Mouse (Mus musculus): ENCODE data around the gene Akap13.

The Akap13 gene

DNA sequence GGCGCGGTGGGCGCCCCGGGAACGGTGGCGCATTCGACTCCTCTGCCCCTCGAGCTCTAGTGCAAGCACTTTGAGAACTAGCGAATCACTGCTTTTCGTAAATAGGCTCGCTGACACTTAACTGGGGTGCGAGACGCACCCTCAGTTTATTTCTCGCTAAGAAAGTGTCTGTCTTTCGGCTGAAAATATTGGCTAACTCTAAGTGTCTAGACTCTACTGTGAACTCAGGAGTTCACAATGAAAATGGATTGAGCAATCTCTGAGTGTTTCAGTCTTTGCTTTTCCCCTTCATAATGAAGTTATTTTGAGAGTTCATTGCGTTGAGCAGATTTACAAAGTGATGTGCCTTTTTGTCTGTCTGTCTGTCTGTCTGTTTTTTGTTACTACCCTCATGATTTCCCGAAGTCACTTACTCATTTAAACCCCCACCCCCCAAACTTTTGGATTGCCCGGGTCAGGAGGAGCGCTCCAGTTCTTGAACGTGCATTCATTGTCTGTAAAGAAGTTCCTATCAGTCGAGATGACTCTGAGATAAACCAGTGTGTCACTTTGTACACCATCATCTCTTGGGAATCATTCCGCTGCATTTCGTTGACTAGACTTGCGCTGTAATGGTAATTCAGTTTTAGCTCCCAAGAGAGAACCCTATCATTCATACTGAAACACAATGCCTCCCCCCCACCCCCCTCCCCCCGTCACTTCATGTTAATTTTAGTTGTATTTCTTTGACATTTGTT is 986 bp downstream of the Akap13 start:
- DNase-seq (ENCODE audit: low spot score in 2 of 2) = no peak

DNA sequence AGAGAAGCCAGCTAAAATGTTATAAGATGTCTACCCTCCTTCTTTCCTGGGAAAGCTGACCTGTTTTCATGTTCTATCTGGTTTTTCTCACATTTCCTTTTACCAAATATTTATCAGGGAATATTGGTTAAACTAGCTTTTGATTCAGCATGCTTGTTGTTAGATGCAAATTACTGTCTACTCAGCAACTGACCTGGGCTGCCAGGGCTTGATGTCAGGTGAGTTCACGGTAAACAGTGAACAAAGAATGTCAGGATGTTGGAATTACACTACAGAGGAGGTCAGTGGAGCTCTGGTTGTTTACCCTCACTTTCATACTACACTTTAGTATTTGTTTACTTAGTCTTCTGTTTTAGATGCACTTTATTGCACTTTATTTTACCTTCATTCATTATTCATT is 5.0 kb downstream of the Akap13 start:
- DNase-seq (ENCODE audit: low spot score in 2 of 2) = no peak

DNA sequence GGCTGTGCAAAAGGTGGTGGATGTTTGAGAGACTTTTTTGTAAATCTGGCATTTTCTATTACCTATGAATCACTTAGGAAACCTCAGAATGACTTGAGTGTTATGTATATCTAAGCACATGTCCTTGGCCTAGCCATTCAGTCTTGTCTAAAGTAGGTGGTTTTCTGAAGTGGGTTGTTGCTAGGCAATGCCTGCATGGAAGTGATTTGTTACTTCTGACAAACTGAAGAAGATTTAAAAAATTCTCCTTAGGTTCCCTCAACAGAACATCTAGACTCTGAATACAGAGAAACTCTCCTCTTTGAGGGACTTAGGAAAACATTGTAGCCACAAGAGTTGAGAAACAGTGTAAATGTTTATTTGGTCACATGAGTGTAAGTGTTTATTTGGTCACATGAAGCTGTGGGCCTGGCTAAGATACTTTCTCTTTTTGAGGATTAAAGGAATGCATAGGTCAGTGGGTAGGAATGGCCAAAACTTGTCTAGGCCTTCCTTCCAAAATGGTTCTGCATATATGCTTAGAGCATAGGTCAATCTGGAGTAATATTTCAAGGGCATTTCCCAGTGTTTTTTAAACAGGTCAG is 8.3 kb downstream of the Akap13 start:
- no peak for DNase-seq (ENCODE audit: low spot score in 2 of 2)

DNA sequence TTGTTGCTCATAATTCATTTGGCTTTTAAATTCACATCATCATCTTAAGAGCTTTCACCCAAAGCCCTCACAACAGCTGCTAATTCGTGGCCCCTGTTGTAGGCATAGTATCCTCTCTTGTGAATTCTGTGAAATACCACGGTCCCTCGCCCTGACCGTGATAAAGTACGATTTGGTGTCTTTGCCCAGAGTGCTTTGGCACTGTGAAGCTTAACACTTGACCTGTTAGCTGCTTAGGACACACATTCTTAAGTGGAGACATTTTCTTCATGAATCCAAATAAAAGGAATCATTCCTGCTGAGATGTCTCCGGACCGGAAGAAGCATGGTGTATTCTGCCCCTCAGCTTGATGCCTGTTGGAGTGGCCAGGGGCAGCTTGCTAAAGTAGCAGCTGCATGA is 12.5 kb downstream of the Akap13 start:
- no peak for DNase-seq (ENCODE audit: low spot score in 2 of 2)

DNA sequence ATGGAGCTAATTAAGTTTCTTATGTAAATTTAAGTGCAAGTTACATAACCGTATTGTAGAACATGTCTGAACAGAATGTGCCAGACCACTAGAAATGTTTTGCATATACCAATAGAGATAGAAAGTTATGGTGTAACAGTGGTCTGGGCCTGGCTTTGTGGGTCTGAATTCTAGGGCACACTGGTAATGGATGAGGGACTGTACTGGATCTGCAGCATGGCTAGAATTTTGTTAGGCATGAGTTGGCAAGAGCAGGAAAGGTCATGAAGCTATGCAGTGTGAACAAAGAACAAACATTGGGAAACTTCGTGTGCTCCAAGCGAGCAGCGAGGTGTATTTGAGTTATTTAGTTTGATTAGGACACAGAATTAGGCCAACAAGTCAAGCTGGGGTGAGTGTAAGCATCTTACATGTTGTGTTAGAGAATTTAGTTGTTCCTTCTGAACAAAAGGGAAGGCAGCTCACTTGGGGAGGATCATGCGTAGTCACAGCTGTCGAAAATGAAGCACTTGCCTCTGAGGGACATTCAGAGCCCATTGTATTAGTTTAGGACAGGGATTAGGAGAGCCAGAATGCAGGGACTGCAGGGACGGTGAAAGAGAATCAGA is 15.1 kb downstream of the Akap13 start:
- no peak for DNase-seq (ENCODE audit: low spot score in 2 of 2)

DNA sequence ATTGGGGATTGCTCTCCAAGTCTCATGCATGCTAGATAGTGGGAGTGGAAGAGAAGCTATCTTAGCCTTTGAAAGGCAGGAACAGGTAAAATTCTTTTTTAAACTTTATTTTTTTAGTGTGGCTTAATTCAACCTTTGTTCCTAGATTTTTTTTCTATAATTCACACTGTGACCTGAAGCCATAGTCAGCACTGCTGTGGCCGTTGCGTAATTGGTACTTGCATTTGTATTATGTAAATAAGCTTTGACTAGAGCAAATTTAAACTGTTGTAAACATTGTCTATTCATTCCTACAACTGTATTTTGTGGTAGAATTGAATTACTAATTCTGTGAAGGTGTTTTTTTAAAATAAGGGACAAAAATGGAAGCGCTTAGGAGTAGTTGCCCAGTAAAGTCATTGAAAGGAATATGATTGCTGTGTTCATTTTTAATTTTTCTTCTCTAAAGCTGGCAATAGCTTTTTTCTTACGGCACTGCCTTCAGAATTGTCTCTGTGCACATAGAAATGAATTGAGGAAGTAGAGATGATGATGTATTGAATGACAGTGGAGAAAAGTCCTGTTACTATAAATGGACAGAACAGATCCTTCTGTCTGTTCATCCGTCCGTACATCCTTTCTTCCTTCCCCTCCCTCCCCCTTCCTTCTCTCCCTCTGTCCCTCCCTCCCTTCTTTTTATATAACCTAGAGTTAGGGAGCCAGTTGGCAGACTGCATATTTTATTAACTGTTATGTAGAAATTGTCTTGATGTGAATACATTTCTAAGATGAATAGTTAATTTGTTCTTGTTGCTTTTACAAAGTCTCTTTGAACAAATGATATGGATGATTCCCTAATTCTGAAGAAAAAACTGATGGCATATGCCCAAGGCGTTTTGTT is 17.2 kb downstream of the Akap13 start:
- no peak for DNase-seq (ENCODE audit: low spot score in 2 of 2)

DNA sequence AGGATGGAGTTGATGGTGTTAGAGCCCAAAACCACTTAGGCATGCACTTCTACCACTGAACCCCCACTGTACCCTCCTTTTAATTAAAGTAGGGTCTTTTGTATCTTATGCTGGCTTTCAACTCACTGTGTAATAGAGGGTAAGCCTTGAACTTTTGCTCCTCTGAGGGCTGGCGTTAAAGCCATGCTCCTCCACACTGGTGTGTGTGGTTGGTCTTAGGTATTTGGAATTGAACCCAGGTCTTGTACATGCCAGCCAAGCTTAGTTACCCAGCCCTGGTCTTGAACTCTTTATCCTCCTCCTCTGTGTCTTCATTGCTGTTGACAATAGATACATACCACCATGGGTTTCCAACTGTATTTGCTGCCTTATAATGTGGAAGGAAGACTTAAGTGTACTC is 18.0 kb downstream of the Akap13 start:
- DNase-seq (ENCODE audit: low spot score in 2 of 2) = no peak

DNA sequence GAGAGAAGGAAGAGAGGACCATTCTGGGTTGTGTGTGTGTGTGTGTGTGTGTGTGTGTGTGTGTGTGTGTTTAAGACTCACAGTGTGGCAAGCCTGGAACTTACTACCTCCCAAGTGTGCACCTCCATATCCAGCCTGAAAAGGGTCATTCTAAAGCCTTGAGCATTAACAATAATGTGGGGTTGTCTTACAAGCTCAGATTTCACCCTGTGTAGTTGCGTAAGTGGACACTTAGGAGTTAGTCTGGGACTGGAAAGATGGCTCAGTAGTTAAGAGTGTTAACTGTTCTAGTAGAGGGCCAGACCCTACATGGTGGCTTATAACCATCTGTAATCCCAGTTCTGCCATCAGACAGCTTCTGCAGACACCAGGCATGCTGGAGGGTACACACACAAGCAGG is 18.7 kb downstream of the Akap13 start:
- DNase-seq (ENCODE audit: low spot score in 2 of 2) = no peak

DNA sequence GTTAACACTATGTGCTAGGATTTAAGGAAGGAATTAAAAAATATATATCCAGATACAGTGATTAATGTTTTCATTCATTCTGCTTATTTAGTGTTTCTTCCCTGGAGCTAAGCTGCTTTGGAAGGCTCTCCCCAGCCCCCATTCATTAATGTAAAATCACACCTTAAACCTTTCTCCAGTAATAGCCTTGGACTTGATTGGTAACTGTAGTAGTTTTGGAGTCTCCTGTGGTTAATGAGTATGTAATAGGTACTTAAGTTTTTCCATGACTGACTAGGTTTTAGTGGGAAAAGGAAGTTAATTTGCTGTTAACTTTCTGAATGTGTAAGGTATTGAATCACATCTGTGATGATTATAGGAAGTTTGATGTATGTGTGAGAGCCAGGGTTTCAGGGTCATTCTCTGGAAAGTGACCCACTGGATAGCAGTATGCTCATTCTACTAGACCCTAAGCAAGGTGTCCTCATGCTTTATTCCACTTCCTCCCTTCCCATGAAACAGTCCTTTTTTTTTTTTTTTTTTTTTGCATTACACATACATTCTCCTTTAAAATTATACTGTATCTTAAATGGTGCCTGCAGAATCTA is 19.3 kb downstream of the Akap13 start:
- no peak for DNase-seq (ENCODE audit: low spot score in 2 of 2)

DNA sequence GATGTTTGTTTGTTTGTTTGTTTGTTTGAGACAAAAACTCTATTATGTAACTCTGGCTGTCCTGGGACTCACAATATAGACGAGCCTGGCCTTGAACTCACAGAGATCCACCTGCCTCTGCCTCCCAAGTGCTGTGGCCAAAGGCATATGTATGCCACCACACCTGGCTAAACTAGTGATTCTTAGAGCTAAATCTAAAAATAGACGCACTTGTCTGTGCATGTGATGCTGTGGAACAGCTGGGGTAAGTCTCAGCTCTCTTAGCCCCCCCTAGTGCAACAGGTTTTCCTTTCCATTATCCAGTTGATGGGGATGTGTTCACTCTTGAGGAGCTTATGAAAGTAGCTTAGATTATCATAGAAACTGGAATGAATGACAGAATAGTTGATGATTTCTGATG is 22.7 kb downstream of the Akap13 start:
- DNase-seq (ENCODE audit: low spot score in 2 of 2) = no peak

DNA sequence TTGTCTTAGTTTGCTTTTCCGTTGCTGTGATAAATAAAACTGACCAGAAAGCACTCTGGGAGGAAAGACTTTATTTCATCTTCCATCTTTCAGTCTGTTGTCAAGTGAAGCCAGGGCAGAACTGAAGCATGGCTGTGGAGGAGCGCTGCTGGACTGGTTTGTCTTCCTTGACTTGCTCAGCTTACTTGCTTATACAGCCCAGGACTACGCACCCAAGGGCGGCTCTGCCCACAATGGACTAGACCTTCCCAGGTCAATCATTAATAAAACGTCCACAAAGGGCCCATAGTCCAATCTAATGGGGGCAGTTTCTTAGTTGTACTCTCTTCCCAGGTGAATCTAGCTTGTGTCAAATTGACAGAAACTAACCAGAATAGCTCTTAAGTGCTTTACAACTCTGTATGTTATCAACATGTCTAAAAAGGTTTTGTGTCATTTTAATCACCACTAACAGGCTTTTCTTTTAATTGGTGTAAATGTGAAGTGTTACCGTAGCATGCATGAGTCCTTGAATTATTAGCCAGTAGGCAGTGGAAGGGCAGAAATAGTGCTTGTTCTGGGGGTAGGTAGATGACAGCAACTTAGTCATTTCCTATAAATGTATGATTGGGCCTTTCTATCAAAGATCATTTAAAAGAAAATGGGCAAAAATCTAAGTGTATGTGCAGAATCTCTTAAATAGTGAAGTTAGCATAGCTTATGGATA is 25.5 kb downstream of the Akap13 start:
- DNase-seq (ENCODE audit: low spot score in 2 of 2) = no peak

DNA sequence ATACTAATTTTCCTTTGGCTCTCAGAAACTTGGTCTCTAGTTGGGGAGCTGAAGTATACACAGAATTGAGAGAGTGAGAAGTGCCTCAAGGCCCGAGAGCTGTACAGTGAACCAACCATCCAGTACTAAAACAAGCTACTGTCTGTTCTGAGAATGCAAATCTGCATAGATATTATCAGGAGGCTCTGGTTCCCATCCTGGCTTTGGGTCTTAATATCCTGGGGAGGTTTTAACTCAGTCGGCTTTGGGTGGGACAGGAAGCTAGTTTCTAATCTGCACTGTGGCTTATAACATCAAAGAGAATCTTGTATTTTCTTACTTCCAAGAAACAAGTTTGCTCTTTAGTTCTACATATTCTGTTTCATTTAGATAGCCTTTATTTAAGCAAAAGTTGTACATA is 30.7 kb downstream of the Akap13 start:
- no peak for DNase-seq (ENCODE audit: low spot score in 2 of 2)

DNA sequence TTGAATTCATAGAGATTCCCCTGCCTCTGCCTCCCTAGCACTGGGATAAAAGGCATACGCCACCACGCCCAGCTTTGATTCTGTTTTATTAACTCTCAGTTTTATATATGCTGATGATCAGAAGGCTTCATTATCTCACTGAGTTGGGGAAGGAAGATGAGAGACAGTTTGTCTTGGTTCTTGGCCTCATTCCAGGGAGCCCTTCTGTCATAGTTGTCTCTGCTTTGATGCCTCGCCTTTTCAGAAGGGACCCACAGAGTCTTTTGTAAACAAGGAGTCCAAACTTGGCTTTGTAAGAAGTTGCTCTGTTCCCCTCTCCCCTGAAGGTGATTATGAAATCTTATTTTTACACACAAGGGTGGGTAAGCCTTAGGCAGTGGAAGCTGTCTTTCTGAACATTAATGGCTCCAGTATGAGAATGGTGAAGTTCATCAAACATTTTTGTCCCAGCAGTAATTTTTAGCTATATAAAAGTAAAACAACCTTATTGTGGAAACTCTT is 40.7 kb downstream of the Akap13 start:
- DNase-seq (ENCODE audit: low spot score in 2 of 2) = no peak

DNA sequence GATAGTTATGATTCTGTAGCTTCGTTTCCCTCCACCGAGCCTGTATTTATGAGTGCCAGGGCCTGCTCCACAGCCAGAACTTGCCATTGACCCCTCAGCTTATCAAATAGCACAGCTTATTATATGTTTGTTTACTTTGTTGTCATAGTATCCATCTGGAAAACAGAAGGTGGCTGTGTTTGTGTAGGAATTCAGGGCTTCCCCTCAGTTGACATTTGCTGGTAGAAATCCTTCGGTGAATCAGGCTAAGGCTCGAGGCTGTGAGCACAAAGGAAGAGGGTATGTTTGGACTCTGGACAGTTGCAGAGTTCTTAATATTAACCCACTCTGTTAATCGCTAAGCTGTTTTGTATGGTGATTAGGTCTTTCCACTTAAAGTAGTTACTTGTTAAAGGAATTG is 43.3 kb downstream of the Akap13 start:
- DNase-seq (ENCODE audit: low spot score in 2 of 2) = no peak

DNA sequence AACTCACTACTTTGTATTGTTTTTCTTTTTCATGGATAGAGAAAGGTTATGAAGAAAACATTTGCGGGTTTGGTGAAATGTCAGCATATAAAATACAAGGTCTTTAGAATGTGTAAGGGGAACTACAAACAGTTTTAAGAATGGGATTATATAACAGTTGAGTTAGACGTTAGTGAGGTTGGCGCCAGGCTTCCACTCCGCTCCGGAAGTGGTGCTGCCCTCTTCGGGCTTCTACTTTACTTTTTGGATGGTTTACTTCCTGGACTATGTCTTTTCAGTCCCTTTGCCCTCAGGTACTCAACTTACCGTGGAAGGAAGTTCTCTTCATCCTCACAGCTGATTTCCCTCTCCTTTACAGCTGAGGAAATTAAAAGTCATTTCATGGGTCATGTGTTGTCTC is 43.9 kb downstream of the Akap13 start:
- DNase-seq (ENCODE audit: low spot score in 2 of 2) = no peak

DNA sequence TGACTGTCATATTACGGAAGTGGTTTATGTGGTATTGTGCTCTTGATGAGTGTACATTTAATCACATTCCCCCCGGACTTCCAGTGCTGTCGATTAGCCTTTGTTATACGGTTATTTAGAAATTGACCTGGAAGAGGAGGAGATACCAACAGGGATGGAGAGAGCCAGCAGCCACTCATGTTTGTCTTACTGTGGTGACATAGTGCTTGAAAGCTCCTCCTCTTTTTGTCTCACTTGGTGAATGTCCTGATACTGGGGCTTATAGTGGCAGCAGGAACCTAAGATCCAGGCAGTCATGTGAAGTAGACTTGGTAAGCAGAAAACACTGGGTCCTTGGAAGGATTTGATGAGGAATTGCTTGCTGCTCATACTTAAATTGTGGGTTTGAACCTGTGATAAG is 44.8 kb downstream of the Akap13 start:
- no peak for DNase-seq (ENCODE audit: low spot score in 2 of 2)

DNA sequence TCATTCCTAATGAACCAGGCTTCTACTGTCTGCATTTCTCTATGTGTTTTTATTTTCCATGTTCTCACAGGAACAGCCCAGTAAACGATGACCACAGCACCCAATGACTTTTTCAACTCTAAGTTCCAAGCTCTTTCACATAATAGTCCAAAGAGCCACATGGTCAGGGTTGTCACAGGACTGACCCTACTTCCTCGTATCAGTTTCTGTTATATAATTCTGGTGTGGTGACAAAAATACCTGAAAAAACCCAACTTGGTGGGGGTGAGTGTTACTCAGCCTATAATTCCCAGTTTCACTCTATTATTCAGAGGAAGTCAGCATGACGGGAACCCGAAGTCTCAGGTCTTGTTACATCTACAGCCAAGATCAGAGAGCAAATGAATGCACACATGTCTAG is 45.5 kb downstream of the Akap13 start:
- no peak for DNase-seq (ENCODE audit: low spot score in 2 of 2)

DNA sequence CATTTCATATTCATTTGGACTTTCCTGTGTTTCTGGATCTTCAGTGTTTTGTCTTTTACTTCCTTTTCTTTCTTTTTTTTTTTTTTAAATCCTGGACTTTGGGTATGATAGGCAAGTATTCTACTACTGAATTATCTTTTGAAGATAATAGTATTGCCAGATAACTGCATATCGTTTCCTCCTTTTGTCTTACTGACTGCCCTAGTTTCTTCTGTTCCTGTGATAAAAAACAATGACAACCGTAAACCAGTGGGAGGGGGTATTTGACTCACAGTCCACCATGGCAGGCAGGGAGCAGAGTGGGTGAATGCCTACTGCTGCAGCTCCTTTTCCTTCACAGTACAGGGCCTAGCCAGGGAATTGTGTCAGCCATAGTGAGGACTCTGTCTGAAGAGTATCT is 49.2 kb downstream of the Akap13 start:
- DNase-seq (ENCODE audit: low spot score in 2 of 2) = no peak

DNA sequence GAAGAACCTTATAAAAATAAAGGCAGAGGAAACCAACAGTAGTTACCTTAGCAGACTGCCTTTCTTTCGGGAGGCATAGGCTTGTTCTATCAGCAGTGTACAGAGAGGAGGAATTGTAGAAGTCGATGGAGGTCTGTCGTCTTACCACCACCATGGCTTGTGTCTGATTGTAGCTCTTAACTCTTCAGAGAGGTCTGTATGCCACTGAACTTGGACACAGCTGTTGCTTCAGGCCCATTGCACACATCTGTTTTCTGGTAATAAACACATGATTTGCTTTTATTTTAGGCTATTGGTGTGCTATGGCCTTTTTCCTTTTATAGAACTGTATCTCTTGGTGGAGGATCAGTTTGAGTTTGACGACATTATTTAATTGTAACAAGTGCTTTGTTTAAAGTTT is 51.3 kb downstream of the Akap13 start:
- DNase-seq (ENCODE audit: low spot score in 2 of 2) = no peak

DNA sequence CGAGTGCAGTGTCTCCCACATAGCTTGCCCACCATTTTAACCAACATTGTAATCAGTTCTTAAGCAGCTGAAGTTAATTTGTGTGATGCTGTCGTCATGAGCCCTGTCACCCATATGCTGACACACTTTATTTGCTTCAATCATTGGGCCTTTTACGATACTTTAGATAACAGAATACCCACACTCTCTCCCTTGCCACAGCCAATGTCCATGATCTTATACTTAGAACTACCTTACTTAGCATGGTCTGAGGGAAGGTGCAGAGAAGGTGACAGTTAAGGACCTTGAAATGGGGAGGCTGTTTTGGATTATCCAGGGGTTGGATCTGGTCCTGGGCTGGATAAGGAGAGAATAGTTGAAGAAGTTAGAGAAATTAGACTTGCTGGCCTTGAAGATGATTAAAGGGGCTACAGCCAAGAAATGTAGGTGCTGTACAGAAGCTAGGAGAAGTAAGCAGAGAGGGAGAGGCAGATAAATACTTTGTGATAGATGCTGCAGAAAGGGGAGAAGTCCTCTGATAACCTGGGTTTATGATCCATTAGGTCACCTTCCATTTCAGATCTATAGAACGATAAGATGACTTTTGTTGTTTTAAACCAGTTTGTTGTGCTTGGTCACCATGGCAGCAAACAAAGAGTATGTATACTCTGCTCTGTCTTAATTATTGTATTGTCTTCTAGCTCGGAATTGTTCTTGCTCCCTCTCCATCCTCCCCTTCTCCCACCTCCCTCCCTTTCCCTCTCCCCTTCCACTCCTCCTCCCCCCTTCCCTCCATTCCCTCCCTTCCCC is 53.9 kb downstream of the Akap13 start:
- DNase-seq (ENCODE audit: low spot score in 2 of 2) = no peak

Data from urinary bladder, postnatal 36 days (tissue).